Comparison of ENCODE assay signal across 22 mouse cellular contexts in the genomic region with DNA sequence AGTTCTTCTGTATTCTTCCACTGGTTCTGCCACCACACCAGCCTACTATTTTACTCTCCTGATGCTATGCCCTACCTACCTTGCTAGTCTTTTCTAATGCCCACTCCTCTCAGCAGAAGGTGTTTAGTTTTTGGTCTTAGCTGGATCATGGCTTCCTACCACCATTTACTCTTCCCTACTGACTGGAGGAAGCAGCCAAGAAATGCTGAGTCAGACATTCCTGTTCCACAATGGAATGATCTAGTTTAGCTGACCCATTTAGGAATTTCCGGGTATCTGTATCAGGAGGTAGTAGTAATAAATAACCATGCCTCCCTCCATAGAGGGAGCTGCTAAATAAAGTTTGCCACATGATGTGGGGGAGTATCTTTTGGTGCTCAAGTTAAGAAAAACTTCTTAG. TPM values are rescaled to one million over a fixed set of nuclear protein-coding genes. Genes with fewer than 3 reads are reported as not detected.
DNase-seq lines count a peak whose midpoint lies in the region; TF ChIP-seq lines count a peak whose summit lies in the region.
"Had no signal": no experiment of that assay in that cellular context is flagged by ENCODE, and none has a peak within 500 bp of the region (broad histone marks: within the 10 kb centered on the region; RNA-seq: fewer than 3 reads in every experiment).

No protein-coding gene starts in this region.

- TF ChIP-seq POLR2A in heart, adult 2 months (IDR thresholded peaks at IDR 0.05; ENCODE audit: insufficient read depth, low read depth, low read length) = no peak
- no peak for TF ChIP-seq POLR2A in cortical plate, adult 2 months (IDR thresholded peaks at IDR 0.05; ENCODE audit: extremely low read depth, insufficient read depth, low read length)

- peaks cover 9% of the 10 kb centered on the region for H3K4me1 ChIP-seq in heart, adult 2 months (ENCODE audit: control insufficient read depth, insufficient read depth, low read length)
- H3K4me1 ChIP-seq in cortical plate, adult 2 months (ENCODE audit: control insufficient read depth, insufficient read depth, low read length) = no peaks in the 10 kb centered on the region; the same call in 1 of the 2 replicates
- H3K4me1 ChIP-seq: hindbrain, embryonic 12.5 days; limb, embryonic 12.5 days; midbrain, embryonic 10.5 days; neural tube, embryonic 13.5 days had no signal

- no peak overlapping the region for H3K4me3 ChIP-seq in heart, adult 2 months
- no peak overlapping the region for H3K4me3 ChIP-seq in cortical plate, adult 2 months (ENCODE audit: insufficient read depth, low read length)
- H3K4me3 ChIP-seq: hindbrain, embryonic 12.5 days; limb, embryonic 12.5 days; midbrain, embryonic 10.5 days; myocyte; neural tube, embryonic 13.5 days; stomach, embryonic 15.5 days had no signal

- intact Hi-C loops in heart, adult 2 months (cut with DNase I) = loop anchor here (5.0 kb wide), 4 partner anchors 37 to 242 kb away; partner anchors contain the start of gene Cd28

- WGBS in heart, adult 2 months = 18% methylated on average over 1 of the region's 1 CpGs

- TF ChIP-seq CTCF in heart, adult 2 months (IDR thresholded peaks at IDR 0.05) = no peak
- no peak for TF ChIP-seq CTCF in cortical plate, adult 2 months (IDR thresholded peaks at IDR 0.05; ENCODE audit: extremely low read depth, insufficient read depth, low read length)

- peaks cover 15% of the 10 kb centered on the region for H3K36me3 ChIP-seq in heart, adult 2 months (ENCODE audit: control insufficient read depth, insufficient read depth, low read length)
- H3K36me3 ChIP-seq: hindbrain, embryonic 12.5 days; limb, embryonic 12.5 days; midbrain, embryonic 10.5 days; neural tube, embryonic 13.5 days; stomach, embryonic 15.5 days had no signal

- DNase-seq in heart, adult 2 months = no peak
- DNase-seq in heart, adult 8-10 months (ENCODE audit: low spot score) = no peak
- DNase-seq in 3134 (ENCODE audit: extremely low read depth, insufficient read length, low spot score) = peak; percentile 14
- DNase-seq in 3T3-L1 (ENCODE audit: low read depth, low spot score) = peak; percentile 66
- no peak for DNase-seq in layer of hippocampus, postnatal 25 days (ENCODE audit: extremely low spot score in 1 of 2, low spot score in 1 of 2)
- no peak for DNase-seq in cerebellum, adult 9-11 months
- DNase-seq: adrenal gland, adult 8-10 months; cerebellum, adult 2 months; cerebellum, postnatal 36 days; kidney, adult 11 months; kidney, postnatal 10 days; liver, postnatal 0 days; right cerebral cortex, postnatal 4 days; thymus, adult 18-20 months; thymus, postnatal 36 days had no signal

- TF ChIP-seq EP300 in heart, adult 2 months (IDR thresholded peaks at IDR 0.05; ENCODE audit: insufficient read depth, low read depth, low read length) = no peak

- no peak overlapping the region for H3K9ac ChIP-seq in heart, adult 2 months (ENCODE audit: low read depth, low read length)
- H3K9ac ChIP-seq: hindbrain, embryonic 12.5 days; limb, embryonic 12.5 days; liver, postnatal 0 days; neural tube, embryonic 13.5 days; stomach, embryonic 15.5 days had no signal

- H3K27ac ChIP-seq in heart, adult 2 months = peak overlapping the region; percentile 81
- H3K27ac ChIP-seq in cortical plate, adult 2 months (ENCODE audit: insufficient read depth, low read length) = peak overlapping the region; percentile 13; the same call in 1 of the 2 replicates
- H3K27ac ChIP-seq: hindbrain, embryonic 12.5 days; limb, embryonic 12.5 days; midbrain, embryonic 10.5 days; neural tube, embryonic 13.5 days; stomach, embryonic 15.5 days had no signal

- H3K27me3 ChIP-seq in heart, adult 2 months (ENCODE audit: control insufficient read depth, insufficient read depth, low read length) = no peaks in the 10 kb centered on the region
- H3K27me3 ChIP-seq: hindbrain, embryonic 12.5 days; limb, embryonic 12.5 days; neural tube, embryonic 13.5 days; stomach, embryonic 15.5 days had no signal

- no peaks in the 10 kb centered on the region for H3K79me2 ChIP-seq in heart, adult 2 months (replicated peaks; ENCODE audit: control insufficient read depth, insufficient read depth, low read length)

RNA-seq across cellular contexts. Expression of gene Raph1, which starts 48.0 kb away (rescaled TPM):
- total RNA-seq in heart, adult 2 months (2021) = 100 to 1,000 TPM; 111 to 152 TPM
- 17.1 and 27.3 TPM in 2 replicates for polyA plus RNA-seq in heart, adult 2 months (2012; rRNA removed)
- total RNA-seq in heart, adult 8-10 months (2022) = 100 to 1,000 TPM; 113 to 150 (median 128) TPM
- 18.3 and 18.5 TPM in 2 replicates for polyA plus RNA-seq in cortical plate, adult 2 months (2012; rRNA removed)
- 10 to 100 TPM; 53.5 to 60.4 TPM for total RNA-seq in layer of hippocampus, postnatal 25 days (2021)

Comparison
In these comparisons a context has a peak if more than half of its experiments do, and no peak if none do; other contexts are left out.
1. DNase-seq: peak in 3134 (single experiment) and 3T3-L1 (single experiment); none in heart, adult 2 months (0 of 2), heart, adult 8-10 months (single experiment), layer of hippocampus, postnatal 25 days (0 of 2) and cerebellum, adult 9-11 months (single experiment).